Mouse (Mus musculus): ENCODE measurements around the gene Cd55b. TPM values are rescaled to one million over a fixed set of nuclear protein-coding genes. Genes with fewer than 3 reads are reported as not detected.
"Not testable (repeated sequence)": the region's sequence is repeated elsewhere in the genome, so short reads cannot be mapped to it uniquely, and the experiment has no call there.

Cd55b gene
- polyA plus RNA-seq, 1 experiment from 2014 or later: not detected

DNA sequence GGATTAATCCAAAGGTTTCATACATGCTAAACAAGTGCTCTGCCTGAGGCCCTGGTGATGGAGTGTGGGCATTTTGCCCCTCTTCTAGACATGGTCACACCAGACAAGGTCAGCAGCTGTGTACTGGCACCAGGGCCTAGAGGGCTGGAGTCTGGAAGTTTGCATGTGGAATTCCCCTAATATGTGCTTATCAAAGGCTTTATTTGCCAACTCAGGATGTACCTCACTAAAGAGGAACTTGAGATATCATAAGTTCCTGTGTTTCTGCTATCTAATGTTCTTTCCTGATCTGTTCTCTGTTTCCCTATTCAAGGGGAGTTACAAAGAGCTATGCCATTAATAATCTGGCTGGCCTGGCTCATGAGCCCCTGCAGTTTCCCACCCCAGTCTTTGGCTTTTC lies 5.9 kb upstream of the Cd55b start:
- H3K27ac ChIP-seq (replicated peaks; ENCODE audit: low read depth, low read length); H3K27me3 ChIP-seq (ENCODE audit: control insufficient read depth, insufficient read depth, low read length); ATAC-seq (ENCODE audit: low FRiP score, low TSS enrichment); DNase-seq; H3K4me2 ChIP-seq (ENCODE audit: low read length); H3K9ac ChIP-seq (replicated peaks; ENCODE audit: low read length); H3K36me3 ChIP-seq (ENCODE audit: control insufficient read depth, insufficient read depth, low read length); H3K4me3 ChIP-seq (replicated peaks; ENCODE audit: low read depth, low read length); H3K4me1 ChIP-seq (ENCODE audit: control insufficient read depth, insufficient read depth, low read length); H3K9me3 ChIP-seq (ENCODE audit: control insufficient read depth, low read length): not testable (repeated sequence)

DNA sequence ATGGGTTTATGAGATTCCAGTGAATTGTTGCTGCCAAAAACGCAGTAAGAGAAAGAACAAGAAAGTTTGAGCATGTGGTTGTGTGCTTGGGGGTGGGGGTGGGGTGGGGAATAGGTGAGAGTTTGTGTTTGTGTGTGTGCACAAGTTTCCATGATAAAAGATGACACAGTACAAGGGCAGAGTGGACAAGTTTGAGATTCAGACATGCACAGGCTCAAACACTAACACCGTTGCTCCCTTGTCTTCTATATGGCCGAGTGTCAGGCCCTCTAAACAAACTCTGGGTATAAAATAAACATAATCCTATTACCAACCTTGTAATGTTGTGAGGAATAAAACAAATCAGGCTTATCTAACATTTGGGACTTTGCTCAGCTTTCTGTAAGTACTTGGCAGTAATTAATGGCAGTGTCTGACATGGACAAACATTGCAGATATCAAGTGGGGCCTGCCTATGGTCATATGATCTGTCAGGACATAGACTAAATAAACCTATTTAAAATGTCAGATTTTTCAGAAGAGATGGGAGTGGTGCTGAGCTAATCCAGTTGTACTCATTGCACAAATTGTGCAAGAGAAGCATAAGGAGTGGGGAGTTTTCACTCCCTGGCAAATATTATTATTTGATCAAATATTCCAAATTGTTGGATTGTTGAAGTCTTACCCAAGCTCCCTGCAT lies 4.5 kb upstream of the Cd55b start:
- not testable (repeated sequence) for H3K9ac ChIP-seq (replicated peaks; ENCODE audit: low read length); H3K4me1 ChIP-seq (ENCODE audit: control insufficient read depth, insufficient read depth, low read length); H3K4me2 ChIP-seq (ENCODE audit: low read length); H3K9me3 ChIP-seq (ENCODE audit: control insufficient read depth, low read length); H3K27me3 ChIP-seq (ENCODE audit: control insufficient read depth, insufficient read depth, low read length); ATAC-seq (ENCODE audit: low FRiP score, low TSS enrichment); H3K27ac ChIP-seq (replicated peaks; ENCODE audit: low read depth, low read length); H3K36me3 ChIP-seq (ENCODE audit: control insufficient read depth, insufficient read depth, low read length); DNase-seq; H3K4me3 ChIP-seq (replicated peaks; ENCODE audit: low read depth, low read length)
- WGBS: 67% methylated on average over 2 of the region's 3 CpGs

DNA sequence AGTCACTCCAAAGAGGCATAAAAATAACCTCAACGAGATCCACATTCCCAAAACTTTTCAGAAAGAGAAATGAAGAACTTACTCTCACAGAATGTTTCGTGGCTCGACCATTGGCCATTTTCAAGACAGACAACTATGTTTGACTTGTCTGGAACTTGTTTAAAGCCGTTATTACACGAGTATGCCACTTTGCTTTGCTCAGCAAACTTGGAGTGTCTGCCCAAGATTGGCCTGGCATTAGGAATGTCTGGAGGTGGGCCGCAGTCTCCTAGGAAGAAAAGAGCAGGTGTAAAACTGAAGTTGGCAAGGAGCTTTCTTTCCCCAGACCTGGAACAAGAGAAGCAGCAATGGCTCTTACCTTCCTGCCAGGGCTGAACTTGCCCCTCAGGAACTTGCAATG lies 776 bp downstream of the Cd55b start:
- WGBS: no CpG with 5 or more reads among the region's 6 CpGs
- H3K4me2 ChIP-seq (ENCODE audit: low read length): not testable (repeated sequence)

DNA sequence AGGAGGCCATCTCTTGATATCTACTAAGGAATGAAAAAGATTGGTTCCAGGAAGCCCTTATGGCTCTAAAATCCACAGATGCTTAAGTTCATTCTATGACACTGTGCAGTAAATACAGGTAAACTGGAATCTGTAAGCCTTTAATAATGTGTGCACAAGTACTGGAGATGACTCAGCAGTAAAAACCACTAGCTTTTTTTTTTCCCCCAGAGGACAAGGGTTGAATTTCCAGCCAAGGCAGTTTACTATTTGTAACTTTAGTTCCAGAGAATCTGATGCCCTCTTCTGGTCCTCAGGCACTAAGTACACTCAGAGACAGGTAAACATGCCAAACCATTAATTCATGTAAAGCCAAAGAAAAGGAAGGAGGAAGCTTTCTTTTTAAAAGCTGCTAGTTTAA lies 25.7 kb downstream of the Cd55b start:
- H3K27ac ChIP-seq (replicated peaks; ENCODE audit: low read depth, low read length); ATAC-seq (ENCODE audit: low FRiP score, low TSS enrichment); H3K27me3 ChIP-seq (ENCODE audit: control insufficient read depth, insufficient read depth, low read length); DNase-seq; H3K36me3 ChIP-seq (ENCODE audit: control insufficient read depth, insufficient read depth, low read length); H3K4me2 ChIP-seq (ENCODE audit: low read length); H3K4me1 ChIP-seq (ENCODE audit: control insufficient read depth, insufficient read depth, low read length); H3K9ac ChIP-seq (replicated peaks; ENCODE audit: low read length); H3K9me3 ChIP-seq (ENCODE audit: control insufficient read depth, low read length); H3K4me3 ChIP-seq (replicated peaks; ENCODE audit: low read depth, low read length): not testable (repeated sequence)

More for the DNA sequence above, 776 bp downstream of the Cd55b start:
- not testable (repeated sequence) for H3K9ac ChIP-seq (replicated peaks; ENCODE audit: low read length); H3K4me3 ChIP-seq (replicated peaks; ENCODE audit: low read depth, low read length); H3K27ac ChIP-seq (replicated peaks; ENCODE audit: low read depth, low read length); H3K4me1 ChIP-seq (ENCODE audit: control insufficient read depth, insufficient read depth, low read length); H3K27me3 ChIP-seq (ENCODE audit: control insufficient read depth, insufficient read depth, low read length); H3K36me3 ChIP-seq (ENCODE audit: control insufficient read depth, insufficient read depth, low read length); DNase-seq; ATAC-seq (ENCODE audit: low FRiP score, low TSS enrichment); H3K9me3 ChIP-seq (ENCODE audit: control insufficient read depth, low read length)

DNA sequence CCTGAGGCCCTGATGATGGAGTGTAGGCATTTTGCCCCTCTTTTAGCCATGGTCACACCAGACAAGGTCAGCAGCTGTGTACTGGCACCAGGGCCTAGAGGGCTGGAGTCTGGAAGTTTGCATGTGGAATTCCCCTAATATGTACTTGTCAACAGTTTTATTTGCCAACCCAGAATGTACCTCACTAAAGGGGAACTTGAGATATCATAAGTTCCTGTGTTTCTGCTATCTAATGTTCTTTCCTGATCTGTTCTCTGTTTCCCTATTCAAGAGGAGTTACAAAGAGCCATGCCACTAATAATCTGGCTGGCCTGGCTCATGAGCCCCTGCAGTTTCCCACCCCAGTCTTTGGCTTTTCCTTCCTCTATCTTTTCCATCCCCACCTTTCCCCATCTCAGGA lies 35.5 kb downstream of the Cd55b start:
- not testable (repeated sequence) for H3K4me3 ChIP-seq (replicated peaks; ENCODE audit: low read depth, low read length); DNase-seq; H3K27me3 ChIP-seq (ENCODE audit: control insufficient read depth, insufficient read depth, low read length); ATAC-seq (ENCODE audit: low FRiP score, low TSS enrichment); H3K27ac ChIP-seq (replicated peaks; ENCODE audit: low read depth, low read length); H3K9ac ChIP-seq (replicated peaks; ENCODE audit: low read length); H3K4me2 ChIP-seq (ENCODE audit: low read length); H3K36me3 ChIP-seq (ENCODE audit: control insufficient read depth, insufficient read depth, low read length); H3K9me3 ChIP-seq (ENCODE audit: control insufficient read depth, low read length); H3K4me1 ChIP-seq (ENCODE audit: control insufficient read depth, insufficient read depth, low read length)

DNA sequence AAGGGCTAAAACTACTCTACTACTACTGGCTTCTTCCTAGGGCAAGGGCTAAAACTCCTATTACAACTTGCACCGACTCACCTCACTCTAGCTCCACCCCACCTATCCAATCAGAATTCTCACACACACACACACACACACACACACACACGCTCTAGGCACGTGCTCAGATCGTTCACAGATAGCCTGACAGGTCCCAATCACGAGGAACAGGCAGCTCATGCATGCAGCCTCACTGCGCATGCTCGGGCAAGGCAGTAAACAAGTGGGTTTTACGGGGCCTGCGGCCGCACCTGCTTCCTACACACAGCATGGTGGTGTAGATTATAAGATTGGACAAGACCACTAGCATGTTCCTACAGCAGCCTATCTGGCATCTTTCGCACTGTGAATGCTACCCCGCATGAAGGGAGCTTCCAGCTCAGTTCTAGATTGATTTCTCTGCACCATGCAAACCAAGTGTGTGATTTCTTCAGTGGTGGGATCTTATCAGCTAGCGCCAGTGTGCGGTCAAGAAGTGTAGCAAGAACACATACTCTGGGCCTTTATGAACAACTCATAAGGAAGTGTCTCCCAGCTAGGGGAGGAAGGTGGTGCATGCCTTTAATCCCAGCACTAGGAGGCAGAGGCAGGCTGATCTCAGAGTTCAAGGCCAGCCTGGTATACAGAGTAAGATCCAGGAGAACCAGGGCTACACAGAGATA lies 44.9 kb downstream of the Cd55b start:
- H3K27me3 ChIP-seq (ENCODE audit: control insufficient read depth, insufficient read depth, low read length): no peaks in the 10 kb centered on the region
- 95% methylated on average over 14 of the region's 14 CpGs for WGBS
- H3K4me1 ChIP-seq (ENCODE audit: control insufficient read depth, insufficient read depth, low read length): no peaks in the 10 kb centered on the region
- ATAC-seq (ENCODE audit: low FRiP score, low TSS enrichment) (no peak), DNase-seq (no peak)
- H3K27ac ChIP-seq (replicated peaks; ENCODE audit: low read depth, low read length): no peak overlapping the region
- no peak overlapping the region for H3K4me3 ChIP-seq (replicated peaks; ENCODE audit: low read depth, low read length)
- no peaks in the 10 kb centered on the region for H3K9me3 ChIP-seq (ENCODE audit: control insufficient read depth, low read length)
- no peak overlapping the region for H3K9ac ChIP-seq (replicated peaks; ENCODE audit: low read length)
- H3K4me2 ChIP-seq (ENCODE audit: low read length): no peak overlapping the region
- H3K36me3 ChIP-seq (ENCODE audit: control insufficient read depth, insufficient read depth, low read length): no peaks in the 10 kb centered on the region

DNA sequence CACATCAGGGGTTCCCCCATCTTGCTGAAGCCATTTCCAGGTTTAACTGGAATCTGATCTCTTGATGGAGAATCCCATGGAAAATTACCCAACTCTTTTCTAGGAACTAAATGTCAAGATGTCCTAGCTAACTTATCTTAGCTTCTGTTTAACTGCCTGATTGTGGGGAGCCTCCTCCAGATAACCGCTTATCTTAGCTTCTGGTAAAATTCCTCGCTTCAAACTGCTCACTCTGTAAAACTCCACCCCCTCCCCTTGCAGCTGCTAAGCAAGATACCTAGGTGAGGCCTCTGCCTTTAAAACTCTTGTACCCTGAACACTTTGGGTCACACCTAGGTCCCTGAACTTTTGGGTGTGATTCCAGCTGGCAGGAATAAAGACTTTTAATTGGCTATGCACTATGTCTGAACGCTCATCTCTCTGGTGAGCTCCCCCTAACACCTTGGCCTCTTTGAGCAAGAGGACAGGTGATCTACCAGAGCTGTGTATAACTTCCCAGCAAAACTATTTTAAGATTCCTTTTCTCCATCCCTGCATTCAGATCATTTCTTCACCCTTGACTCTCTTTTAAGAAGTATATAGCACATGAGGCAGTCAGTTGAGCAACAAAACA lies 48.5 kb downstream of the Cd55b start:
- Histone ChIP-seq H3K36me3 (ENCODE audit: control insufficient read depth, insufficient read depth, low read length) (no peaks in the 10 kb centered on the region), H3K4me2 (ENCODE audit: low read length) (no peak overlapping the region), H3K9ac (replicated peaks; ENCODE audit: low read length) (no peak overlapping the region), H3K9me3 (ENCODE audit: control insufficient read depth, low read length) (no peaks in the 10 kb centered on the region), H3K27me3 (ENCODE audit: control insufficient read depth, insufficient read depth, low read length) (no peaks in the 10 kb centered on the region), H3K4me1 (ENCODE audit: control insufficient read depth, insufficient read depth, low read length) (no peaks in the 10 kb centered on the region), H3K4me3 (replicated peaks; ENCODE audit: low read depth, low read length) (no peak overlapping the region), H3K27ac (replicated peaks; ENCODE audit: low read depth, low read length) (no peak overlapping the region)
- ATAC-seq (ENCODE audit: low FRiP score, low TSS enrichment) (no peak), DNase-seq (no peak)
- WGBS: 89% methylated on average over 3 of the region's 3 CpGs

DNA sequence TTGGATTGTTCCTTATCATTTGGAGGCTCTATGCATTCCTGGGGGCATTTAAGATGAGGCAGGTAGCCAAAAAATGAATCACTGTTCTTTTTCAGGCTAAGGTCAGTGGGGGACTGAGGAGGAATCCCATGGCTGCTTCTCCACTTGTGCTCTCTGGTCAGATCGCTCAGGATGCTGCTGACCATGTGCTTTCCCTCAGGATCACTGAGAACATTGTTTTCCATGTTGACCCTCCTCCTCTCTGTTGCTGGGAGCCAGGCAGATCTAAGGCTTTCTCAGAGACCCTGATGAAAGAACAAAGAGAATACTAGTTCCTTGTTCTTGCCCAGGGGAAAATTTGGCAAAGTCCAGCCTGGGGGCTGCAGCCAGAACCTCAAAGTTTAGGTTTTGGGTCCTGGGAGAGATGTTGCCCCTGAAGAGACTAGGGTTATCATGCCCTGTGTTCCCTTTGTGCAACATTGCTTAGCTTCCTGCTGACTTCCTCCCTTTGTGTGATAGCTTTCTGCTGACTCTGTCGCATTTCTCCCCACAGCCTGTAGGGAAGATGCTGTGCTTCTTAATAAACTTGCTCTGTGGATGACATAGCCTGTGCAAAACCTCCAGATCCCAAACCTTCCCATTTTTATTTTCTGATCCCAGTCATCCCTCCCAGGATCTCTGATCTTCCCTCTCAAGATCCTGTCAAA lies 49.3 kb downstream of the Cd55b start:
- Histone ChIP-seq H3K4me2 (ENCODE audit: low read length) (no peak overlapping the region), H3K4me1 (ENCODE audit: control insufficient read depth, insufficient read depth, low read length) (no peaks in the 10 kb centered on the region), H3K36me3 (ENCODE audit: control insufficient read depth, insufficient read depth, low read length) (no peaks in the 10 kb centered on the region), H3K27ac (replicated peaks; ENCODE audit: low read depth, low read length) (no peak overlapping the region), H3K4me3 (replicated peaks; ENCODE audit: low read depth, low read length) (no peak overlapping the region), H3K27me3 (ENCODE audit: control insufficient read depth, insufficient read depth, low read length) (no peaks in the 10 kb centered on the region), H3K9ac (replicated peaks; ENCODE audit: low read length) (no peak overlapping the region), H3K9me3 (ENCODE audit: control insufficient read depth, low read length) (no peaks in the 10 kb centered on the region)
- ATAC-seq (ENCODE audit: low FRiP score, low TSS enrichment) (no peak), DNase-seq (no peak)
- WGBS: 31% methylated on average over 2 of the region's 2 CpGs
